Mouse (Mus musculus): ENCODE measurements around the gene Rbks. TPM values are rescaled to one million over a fixed set of nuclear protein-coding genes. Genes with fewer than 3 reads are reported as not detected.
A peak's percentile ranks its signal among the peaks of the same experiment; 100 is the strongest.
"Not testable (repeated sequence)": the region's sequence is repeated elsewhere in the genome, so short reads cannot be mapped to it uniquely, and the experiment has no call there.

The Rbks gene
- polyA plus RNA-seq, 1 experiment, result 18.1 TPM

- peak; percentile 51 for DNase-seq (ENCODE audit: low read depth, low spot score)
- WGBS, result 11% methylated on average over 26 of the region's 26 CpGs
Observed at GRCm38 (mm10) chr5:31596481-31597429, 100.7 kb downstream of the Rbks start, which contains the start of gene Mrpl33. Gene Mrpl33, plus strand, starts transcription at chr5:31596935.

- no peak for DNase-seq (ENCODE audit: low read depth, low spot score)
- 67% methylated on average over 4 of the region's 4 CpGs for WGBS
Observed at GRCm38 (mm10) chr5:31595868-31596267, 101.6 kb downstream of the Rbks start.

- 92% methylated on average over 7 of the region's 7 CpGs for WGBS
Observed at GRCm38 (mm10) chr5:31591122-31591521, 106.3 kb downstream of the Rbks start.

GRCm38 (mm10) chr5:31589711-31590319 is 107.6 kb downstream of the Rbks start:
- WGBS, result 85% methylated on average over 14 of the region's 14 CpGs
- no peak for DNase-seq (ENCODE audit: low read depth, low spot score)

More at GRCm38 (mm10) chr5:31591122-31591521, 106.3 kb downstream of the Rbks start:
- no peak for DNase-seq (ENCODE audit: low read depth, low spot score)

GRCm38 (mm10) chr5:31588672-31589071 is 108.8 kb downstream of the Rbks start:
- WGBS, result 90% methylated on average over 8 of the region's 8 CpGs
- not testable (repeated sequence) for DNase-seq (ENCODE audit: low read depth, low spot score)

- WGBS, result 84% methylated on average over 2 of the region's 2 CpGs
- DNase-seq (ENCODE audit: low read depth, low spot score), result no peak
Observed at GRCm38 (mm10) chr5:31588016-31588415, 109.4 kb downstream of the Rbks start.

- WGBS, result 94% methylated on average over 4 of the region's 4 CpGs
- no peak for DNase-seq (ENCODE audit: low read depth, low spot score)
Observed at GRCm38 (mm10) chr5:31585526-31585925, 111.9 kb downstream of the Rbks start.

GRCm38 (mm10) chr5:31583261-31583660 is 114.2 kb downstream of the Rbks start:
- WGBS, result 77% methylated on average over 2 of the region's 2 CpGs
- DNase-seq (ENCODE audit: low read depth, low spot score), result no peak

GRCm38 (mm10) chr5:31581932-31582331 is 115.5 kb downstream of the Rbks start:
- DNase-seq (ENCODE audit: low read depth, low spot score), result no peak
- 31% methylated on average over 3 of the region's 3 CpGs for WGBS

GRCm38 (mm10) chr5:31581263-31581662 is 116.2 kb downstream of the Rbks start:
- 68% methylated on average over 6 of the region's 6 CpGs for WGBS
- no peak for DNase-seq (ENCODE audit: low read depth, low spot score)

GRCm38 (mm10) chr5:31576539-31576975 is 120.9 kb downstream of the Rbks start:
- 71% methylated on average over 7 of the region's 7 CpGs for WGBS
- DNase-seq (ENCODE audit: low read depth, low spot score), result no peak

Other genes with a start within 250 kb of the Rbks start
- 7.0 and 8.8 TPM in 2 replicates for gene Zfp512, start 245.2 kb downstream of the Rbks start, polyA plus RNA-seq (2012; rRNA removed)
- not detected in 2 replicates for gene 4930548H24Rik, start 211.9 kb downstream of the Rbks start, polyA plus RNA-seq (2012; rRNA removed)
- 8.4 and 9.0 TPM in 2 replicates for gene Gpn1, start 202.9 kb downstream of the Rbks start, polyA plus RNA-seq (2012; rRNA removed)
- 9.0 and 11.8 TPM in 2 replicates for gene Slc4a1ap, start 170.6 kb downstream of the Rbks start, polyA plus RNA-seq (2012; rRNA removed)
- 9.0 and 12.2 TPM in 2 replicates for gene Supt7l, start 169.8 kb downstream of the Rbks start, polyA plus RNA-seq (2012; rRNA removed)
- 19.7 and 22.7 TPM in 2 replicates for gene Mrpl33, start 100.7 kb downstream of the Rbks start, polyA plus RNA-seq (2012; rRNA removed)
- 26.3 and 27.0 TPM in 2 replicates for gene Babam2, start 57 bp upstream of the Rbks start, polyA plus RNA-seq (2012; rRNA removed)